Mouse (Mus musculus): Measurements from ENCODE around the gene Zswim5.

Gene Zswim5

GRCm38 (mm10) chr4:116913318-116913717 lies 36.1 kb downstream of the Zswim5 start:
- DNase-seq, result no peak

- DNase-seq, result no peak
These were observed 51.0 kb downstream of the Zswim5 start for GRCm38 (mm10) chr4:116928006-116928651.

GRCm38 (mm10) chr4:116939585-116939984 lies 62.4 kb downstream of the Zswim5 start:
- no peak for DNase-seq

GRCm38 (mm10) chr4:116942695-116943094 lies 65.5 kb downstream of the Zswim5 start:
- DNase-seq, result no peak

- DNase-seq, result no peak
These were observed 66.9 kb downstream of the Zswim5 start for GRCm38 (mm10) chr4:116944055-116944454.

- peak in 1 of 2 experiments; percentile 5 for DNase-seq
These were observed 74.5 kb downstream of the Zswim5 start for GRCm38 (mm10) chr4:116951642-116952041.

- no peak for DNase-seq
These were observed 77.8 kb downstream of the Zswim5 start for GRCm38 (mm10) chr4:116954951-116955350.

GRCm38 (mm10) chr4:116976503-116976902 lies 99.3 kb downstream of the Zswim5 start:
- DNase-seq, result no peak

GRCm38 (mm10) chr4:116985681-116986080 lies 108.5 kb downstream of the Zswim5 start:
- DNase-seq, result no peak

- peak; percentile 87 to 90 for DNase-seq
These were observed 109.4 kb downstream of the Zswim5 start for GRCm38 (mm10) chr4:116986400-116987121.

- no peak for DNase-seq
These were observed 109.9 kb downstream of the Zswim5 start for GRCm38 (mm10) chr4:116987122-116987456.

GRCm38 (mm10) chr4:116989731-116990130 lies 112.6 kb downstream of the Zswim5 start:
- no peak for DNase-seq

GRCm38 (mm10) chr4:116991366-116991765 lies 114.2 kb downstream of the Zswim5 start:
- peak; percentile 94 to 96 for DNase-seq

- peak; percentile 95 to 96 for DNase-seq
These were observed 116.8 kb downstream of the Zswim5 start, which contains the start of gene Urod for GRCm38 (mm10) chr4:116993672-116994621. TSS of gene Urod (minus strand) at chr4:116994413.

GRCm38 (mm10) chr4:116995131-116995797 lies 118.1 kb downstream of the Zswim5 start, which contains the start of gene Hectd3:
TSS of gene Hectd3 (plus strand) at chr4:116995317.
- DNase-seq, result peak; percentile 74 to 75

- peak; percentile 80 to 90 for DNase-seq
These were observed 118.6 kb downstream of the Zswim5 start for GRCm38 (mm10) chr4:116995798-116996135.

GRCm38 (mm10) chr4:116999513-117000154 lies 122.5 kb downstream of the Zswim5 start:
- DNase-seq, result no peak

GRCm38 (mm10) chr4:117001957-117002356 lies 124.8 kb downstream of the Zswim5 start:
- DNase-seq, result no peak

- peak; percentile 75 to 76 for DNase-seq
These were observed 125.7 kb downstream of the Zswim5 start for GRCm38 (mm10) chr4:117002543-117003521.

- no peak for DNase-seq
These were observed 127.5 kb downstream of the Zswim5 start for GRCm38 (mm10) chr4:117004649-117005048.

Data from cerebellum, postnatal 14 days (tissue).